Mouse (Mus musculus) myocyte (in vitro differentiated cells): ENCODE results near the gene Pfdn6. TPM values are rescaled to one million over a fixed set of nuclear protein-coding genes. Genes with fewer than 3 reads are reported as not detected.

ENCODE experiments used
- H3K27me3 ChIP-seq: one replicate; pipeline ENCODE4 v1.6.1; 2011; ENCODE audit not compliant: control insufficient read depth, insufficient read depth, insufficient read length
- H3K36me3 ChIP-seq: one replicate; pipeline ENCODE4 v1.6.1; 2011; ENCODE audit not compliant: control insufficient read depth, insufficient read depth
- H3K4me2 ChIP-seq: one replicate; pipeline ENCODE4 v1.6.1; 2011; ENCODE audit warnings: low read depth, control low read depth
- H3K4me3 ChIP-seq: one replicate; pipeline ENCODE4 v1.5.1; 2011; ENCODE audit warnings: mild to moderate bottlenecking, control low read depth, moderate library complexity
- H3K79me2 ChIP-seq: one replicate; pipeline ENCODE4 v1.6.1; 2011; ENCODE audit not compliant: control insufficient read depth, insufficient read depth
- H3ac ChIP-seq: one replicate; pipeline ENCODE4 v1.6.1; 2011; ENCODE audit not compliant: control insufficient read depth, insufficient read length
- CEBPB ChIP-seq: IDR thresholded peaks from 2 replicates; pipeline ENCODE4 v1.6.1; 2011; ENCODE audit warnings: mild to moderate bottlenecking, moderate library complexity; ENCODE audit not compliant: poor library complexity, insufficient read depth, severe bottlenecking
- E2F4 ChIP-seq: IDR thresholded peaks from one replicate; pipeline ENCODE4 v1.6.1; 2011; ENCODE audit warnings: mild to moderate bottlenecking, control low read depth, moderate library complexity; ENCODE audit not compliant: insufficient read depth
- MAX ChIP-seq: IDR thresholded peaks from one replicate; pipeline ENCODE4 v1.6.1; 2011; ENCODE audit warnings: low read depth, mild to moderate bottlenecking, control low read depth
- MYOD1 ChIP-seq, 3 experiments: IDR thresholded peaks; one replicate each; pipeline ENCODE4 v1.6.1; 2011; ENCODE audit warnings: control low read depth in 2 of 3, low read depth in 2 of 3, mild to moderate bottlenecking in 2 of 3, moderate library complexity in 1 of 3; ENCODE audit not compliant: insufficient read length in 2 of 3, control insufficient read depth in 1 of 3
- MYOG ChIP-seq, 3 experiments: IDR thresholded peaks; one replicate each; pipeline ENCODE4 v1.6.1; 2011; ENCODE audit warnings: control low read depth in 2 of 3, low read depth in 2 of 3, mild to moderate bottlenecking in 2 of 3; ENCODE audit not compliant: insufficient read length in 2 of 3, control insufficient read depth in 1 of 3, insufficient read depth in 1 of 3
- POLR2A ChIP-seq: IDR thresholded peaks from one replicate; pipeline ENCODE4 v1.6.1; 2011; ENCODE audit warnings: low read depth, mild to moderate bottlenecking, control low read depth, moderate library complexity; ENCODE audit not compliant: insufficient read length
- POLR2AphosphoS2 ChIP-seq: IDR thresholded peaks from one replicate; pipeline ENCODE4 v1.6.1; 2011; ENCODE audit warnings: low read depth, control low read depth; ENCODE audit not compliant: insufficient read length
- REST ChIP-seq: IDR thresholded peaks from one replicate; pipeline ENCODE4 v1.6.1; 2011; ENCODE audit warnings: mild to moderate bottlenecking, control low read depth, moderate library complexity; ENCODE audit not compliant: insufficient read depth, insufficient read length
- SRF ChIP-seq: IDR thresholded peaks from one replicate; pipeline ENCODE4 v1.6.1; 2011; ENCODE audit warnings: low read depth; ENCODE audit not compliant: control insufficient read depth, insufficient read length
- TCF12 ChIP-seq: IDR thresholded peaks from one replicate; pipeline ENCODE4 v1.6.1; 2011; ENCODE audit warnings: mild to moderate bottlenecking, control low read depth; ENCODE audit not compliant: poor library complexity, insufficient read depth, severe bottlenecking
- TCF3 ChIP-seq: IDR thresholded peaks from one replicate; pipeline ENCODE4 v1.6.1; 2011; ENCODE audit warnings: low read depth, control low read depth; ENCODE audit not compliant: insufficient read length
- USF1 ChIP-seq: IDR thresholded peaks from one replicate; pipeline ENCODE4 v1.6.1; 2011; ENCODE audit warnings: low read depth, mild to moderate bottlenecking, control low read depth, moderate library complexity
- polyA plus RNA-seq: library from polyadenylated mRNA; unstranded; fragments of >200 nt; fragmentation: generic; extraction: Trizol; gene quantifications from one replicate; pipeline ENCODE4 v1.2.1, GENCODE M21; 2012; ENCODE audit warnings: missing spikeins

Pfdn6 gene
- polyA plus RNA-seq, 1 experiment, result 110 TPM

DNA sequence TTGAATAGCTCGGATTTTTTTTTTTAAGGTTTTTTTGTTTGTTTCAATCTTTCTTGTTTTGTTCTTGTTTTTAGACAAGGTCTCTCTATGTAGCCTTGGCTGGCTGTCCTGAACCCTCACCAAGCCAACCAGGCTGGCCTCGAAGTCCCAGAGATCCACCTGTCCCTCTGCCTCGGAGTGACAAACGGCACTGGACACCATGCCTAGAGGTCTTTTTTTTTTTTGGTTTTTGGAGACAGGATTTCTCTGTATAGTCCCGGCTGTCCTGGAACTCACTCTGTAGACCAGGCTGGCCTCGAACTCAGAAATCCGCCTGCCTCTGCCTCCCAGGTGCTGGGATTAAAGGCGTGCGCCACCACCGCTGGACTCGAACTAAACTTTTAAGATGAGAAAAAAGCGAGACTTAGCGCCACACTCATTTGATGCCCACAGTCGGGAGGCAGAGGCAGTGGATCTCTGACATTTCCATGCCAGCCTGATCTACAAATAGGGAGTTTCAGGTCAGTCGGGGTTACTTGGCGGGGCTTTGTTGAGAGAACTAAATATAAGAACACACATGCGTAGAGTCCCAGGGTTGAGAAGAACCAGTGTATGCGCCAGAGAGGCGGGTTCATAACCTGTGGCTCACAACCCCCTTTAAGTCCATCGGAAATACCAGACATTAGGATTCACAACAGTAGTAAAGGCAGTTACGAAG, 11.7 kb downstream of the Pfdn6 start:
- Histone ChIP-seq H3K27me3 (no peaks in the 10 kb centered on the region), H3K36me3 (no peaks in the 10 kb centered on the region), H3ac (peak overlapping the region; percentile 26), H3K79me2 (peaks cover 16% of the 10 kb centered on the region), H3K4me3 (peak overlapping the region; percentile 82), H3K4me2 (peak overlapping the region; percentile 85)
- no peak for TF ChIP-seq TCF3
- no peak for TF ChIP-seq TCF12
- no peak for TF ChIP-seq CEBPB
- TF ChIP-seq REST, result no peak
- TF ChIP-seq MYOD1 (IDR thresholded peaks at IDR 0.05; ENCODE audit: control insufficient read depth in 1 of 3, insufficient read length in 2 of 3, low read depth in 2 of 3), result no peak
- no peak for TF ChIP-seq MAX

DNA sequence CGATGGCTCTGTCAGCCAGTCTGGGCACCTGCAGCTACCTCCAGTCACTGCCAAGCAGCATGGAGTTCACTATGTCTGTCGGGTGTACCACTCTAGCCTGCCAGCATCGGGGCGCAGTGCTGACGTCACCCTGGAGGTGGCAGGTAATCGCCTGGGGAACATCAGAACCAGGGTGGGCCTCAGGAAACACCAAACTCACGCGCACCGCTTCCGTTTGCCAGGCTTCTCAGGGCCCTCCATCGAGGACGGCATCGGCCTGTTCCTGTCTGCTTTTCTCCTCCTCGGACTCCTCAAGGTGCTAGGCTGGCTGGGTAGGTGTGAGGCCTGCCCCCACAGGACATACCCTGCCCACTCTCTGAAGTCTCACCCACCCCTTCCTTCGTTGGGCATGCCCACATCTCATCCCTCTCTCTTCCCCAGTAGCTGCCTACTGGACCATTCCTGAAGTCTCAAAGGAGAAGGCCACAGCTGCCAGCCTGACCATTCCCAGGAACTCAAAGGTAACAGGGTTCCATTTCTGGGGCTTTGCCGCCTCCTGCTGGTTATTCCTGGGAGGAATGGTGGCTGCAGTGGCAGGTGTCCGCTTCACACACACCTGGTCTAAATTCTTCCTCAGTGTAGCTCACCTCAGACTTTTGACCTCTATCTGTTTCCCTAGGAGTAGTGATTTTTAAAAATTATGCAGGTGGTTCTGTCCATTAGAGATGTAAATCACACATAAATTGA, 13.8 kb downstream of the Pfdn6 start:
- H3ac ChIP-seq, result no peak overlapping the region
- no peak for TF ChIP-seq E2F4
- no peak for TF ChIP-seq CEBPB
- no peak for TF ChIP-seq MAX
- no peak for TF ChIP-seq MYOG (IDR thresholded peaks at IDR 0.05; ENCODE audit: control insufficient read depth in 1 of 3, insufficient read depth in 1 of 3, insufficient read length in 2 of 3, low read depth in 2 of 3)
- TF ChIP-seq TCF3, result no peak
- no peak for TF ChIP-seq REST
- no peak for TF ChIP-seq SRF
- H3K27me3 ChIP-seq, result no peaks in the 10 kb centered on the region
- H3K79me2 ChIP-seq, result peaks cover 16% of the 10 kb centered on the region
- H3K36me3 ChIP-seq, result peaks cover 4% of the 10 kb centered on the region
- no peak overlapping the region for H3K4me3 ChIP-seq
- no peak overlapping the region for H3K4me2 ChIP-seq

DNA sequence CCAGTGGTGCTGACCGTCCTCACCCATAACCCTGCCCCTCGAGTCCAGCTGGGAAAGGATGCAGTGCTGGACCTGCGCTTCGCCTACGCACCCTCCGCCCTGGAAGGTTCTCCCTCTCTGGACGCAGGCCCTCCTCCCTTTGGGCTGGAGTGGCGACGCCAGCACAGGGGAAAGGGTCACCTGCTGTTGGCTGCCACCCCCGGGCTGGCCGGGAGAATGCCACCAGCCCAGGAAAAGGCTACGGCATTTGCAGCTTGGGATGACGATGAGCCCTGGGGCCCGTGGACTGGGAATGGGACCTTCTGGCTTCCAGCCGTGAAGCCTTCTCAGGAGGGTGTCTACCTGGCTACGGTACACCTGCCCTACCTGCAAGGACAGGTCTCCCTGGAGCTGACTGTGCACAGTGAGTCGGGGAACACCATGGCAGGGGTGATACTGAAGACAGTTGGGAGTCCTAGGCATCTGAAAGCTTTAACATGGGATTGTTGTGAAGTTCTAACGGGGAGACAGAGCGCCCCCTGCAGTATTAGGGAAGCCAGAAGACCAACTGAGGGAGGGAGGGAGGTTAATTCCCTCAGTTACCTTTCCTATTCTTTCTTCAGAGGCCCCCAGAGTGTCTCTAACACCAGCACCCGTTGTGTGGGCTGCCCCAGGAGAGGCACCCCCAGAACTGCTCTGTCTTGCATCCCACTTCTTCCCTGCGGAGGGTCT, 14.6 kb downstream of the Pfdn6 start:
- peaks cover 16% of the 10 kb centered on the region for H3K79me2 ChIP-seq
- no peak overlapping the region for H3K4me3 ChIP-seq
- TF ChIP-seq USF1 (no peak), TCF12 (no peak), POLR2AphosphoS2 (peak; percentile 3), SRF (no peak), MAX (no peak), POLR2A (no peak)
- H3K27me3 ChIP-seq, result no peaks in the 10 kb centered on the region
- H3K4me2 ChIP-seq, result no peak overlapping the region
- no peak overlapping the region for H3ac ChIP-seq
- peaks cover 4% of the 10 kb centered on the region for H3K36me3 ChIP-seq

DNA sequence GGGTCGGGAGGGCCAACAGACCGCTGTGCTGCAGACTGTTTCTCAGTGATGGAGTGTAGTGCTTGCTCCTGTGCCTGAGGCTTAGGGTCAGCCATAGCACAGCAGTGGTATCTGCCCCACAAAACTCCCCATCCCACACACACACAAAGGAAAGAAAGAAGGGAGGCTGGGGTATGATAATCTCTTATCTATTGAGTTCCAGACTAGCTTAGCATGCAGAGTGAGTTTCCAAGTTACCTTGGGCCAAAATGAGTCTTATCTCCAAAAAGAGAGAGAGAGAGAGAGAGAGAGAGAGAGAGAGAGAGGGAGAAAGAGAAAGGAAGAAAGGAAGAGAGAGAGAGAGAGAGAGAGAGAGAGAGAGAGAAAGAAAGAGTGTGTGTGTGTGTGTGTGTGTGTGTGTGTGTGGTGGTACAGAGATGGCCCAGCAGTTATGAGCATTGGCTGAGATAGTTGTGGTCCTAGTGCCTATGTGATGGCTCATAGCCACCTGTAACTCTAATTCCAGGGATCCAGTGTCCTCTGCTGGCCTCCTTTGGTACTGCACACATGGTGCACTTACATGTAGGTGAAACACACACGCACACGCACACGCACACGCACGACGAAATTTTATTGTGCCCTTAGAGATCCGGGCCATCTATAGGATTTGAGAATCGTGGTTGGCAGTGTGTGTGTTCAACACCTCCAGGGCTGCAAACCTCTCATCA, 15.4 kb downstream of the Pfdn6 start:
- Histone ChIP-seq H3K36me3 (peaks cover 4% of the 10 kb centered on the region), H3K4me2 (no peak overlapping the region)

More for the DNA sequence above, 15.4 kb downstream of the Pfdn6 start:
- no peak overlapping the region for H3ac ChIP-seq
- no peaks in the 10 kb centered on the region for H3K27me3 ChIP-seq
- TF ChIP-seq CEBPB (no peak), E2F4 (no peak), TCF12 (no peak), MAX (no peak), POLR2A (no peak), MYOG (IDR thresholded peaks at IDR 0.05; ENCODE audit: control insufficient read depth in 1 of 3, insufficient read depth in 1 of 3, insufficient read length in 2 of 3, low read depth in 2 of 3) (no peak), REST (no peak)
- H3K79me2 ChIP-seq, result peaks cover 16% of the 10 kb centered on the region
- no peak overlapping the region for H3K4me3 ChIP-seq
